24 mouse cellular contexts compared by ENCODE assay signal in genomic region chr11:6834636-6835035, GRCm38 (mm10). TPM values are rescaled to one million over a fixed set of nuclear protein-coding genes. Genes with fewer than 3 reads are reported as not detected.
A peak's percentile ranks its signal among the peaks of the same experiment; 100 is the strongest.
DNase-seq lines count a peak whose midpoint lies in the region; ATAC-seq lines count a peak whose summit lies in the region.
"Had no signal": no experiment of that assay in that cellular context is flagged by ENCODE, and none has a peak within 500 bp of the region (broad histone marks: within the 10 kb centered on the region; RNA-seq: fewer than 3 reads in every experiment).

No protein-coding gene starts in this region.

- no peaks in the 10 kb centered on the region for H3K27me3 ChIP-seq in forebrain, embryonic 16.5 days (replicated peaks; ENCODE audit: control insufficient read depth, insufficient read depth, low read length)
- H3K27me3 ChIP-seq in forebrain, embryonic 14.5 days (replicated peaks; ENCODE audit: control insufficient read depth, insufficient read depth, low read length), result no peaks in the 10 kb centered on the region
- H3K27me3 ChIP-seq in midbrain, embryonic 11.5 days (ENCODE audit: control insufficient read depth, insufficient read depth, low read length), result no peaks in the 10 kb centered on the region
- no peaks in the 10 kb centered on the region for H3K27me3 ChIP-seq in midbrain, embryonic 16.5 days (ENCODE audit: control insufficient read depth, insufficient read depth, low read depth, low read length)
- H3K27me3 ChIP-seq: embryonic facial prominence, embryonic 13.5 days; embryonic facial prominence, embryonic 15.5 days; forebrain, embryonic 13.5 days had no signal

- no peak overlapping the region for H3K4me3 ChIP-seq in forebrain, embryonic 16.5 days (replicated peaks; ENCODE audit: low read length)
- H3K4me3 ChIP-seq in forebrain, embryonic 14.5 days (ENCODE audit: low read depth, low read length), result no peak overlapping the region
- H3K4me3 ChIP-seq in midbrain, embryonic 11.5 days (ENCODE audit: low read depth, low read length), result no peak overlapping the region
- H3K4me3 ChIP-seq in midbrain, embryonic 16.5 days (ENCODE audit: low read depth, low read length), result no peak overlapping the region
- H3K4me3 ChIP-seq: embryonic facial prominence, embryonic 13.5 days; embryonic facial prominence, embryonic 15.5 days; erythroblast, embryonic 14.5 days; forebrain, embryonic 13.5 days had no signal

- H3K27ac ChIP-seq in forebrain, embryonic 16.5 days (ENCODE audit: low read length), result no peak overlapping the region
- no peak overlapping the region for H3K27ac ChIP-seq in forebrain, embryonic 14.5 days (ENCODE audit: low read depth, low read length)
- no peak overlapping the region for H3K27ac ChIP-seq in midbrain, embryonic 11.5 days (ENCODE audit: low read depth, low read length)
- no peak overlapping the region for H3K27ac ChIP-seq in midbrain, embryonic 16.5 days (ENCODE audit: low read length)
- H3K27ac ChIP-seq: embryonic facial prominence, embryonic 13.5 days; embryonic facial prominence, embryonic 15.5 days; forebrain, embryonic 13.5 days had no signal

- no peaks in the 10 kb centered on the region for H3K36me3 ChIP-seq in forebrain, embryonic 16.5 days (ENCODE audit: control insufficient read depth, insufficient read depth)
- H3K36me3 ChIP-seq in forebrain, embryonic 14.5 days (ENCODE audit: control insufficient read depth, insufficient read depth, low read length), result no peaks in the 10 kb centered on the region
- no peaks in the 10 kb centered on the region for H3K36me3 ChIP-seq in midbrain, embryonic 11.5 days (ENCODE audit: control insufficient read depth, insufficient read depth, low read length)
- H3K36me3 ChIP-seq in midbrain, embryonic 16.5 days (ENCODE audit: control insufficient read depth, insufficient read depth, low read length), result no peaks in the 10 kb centered on the region
- H3K36me3 ChIP-seq: embryonic facial prominence, embryonic 13.5 days; embryonic facial prominence, embryonic 15.5 days; G1E had no signal

- ATAC-seq in forebrain, embryonic 16.5 days, result 0 out of 2 replicates have a peak, but pooled peaks have one; percentile 43
- ATAC-seq in forebrain, embryonic 14.5 days, result no peak
- ATAC-seq in frontal cortex, adult (ENCODE audit: low TSS enrichment), result peak; percentile 41; the same call in 1 of the 2 replicates
- ATAC-seq in midbrain, embryonic 11.5 days (ENCODE audit: low FRiP score), result no peak
- ATAC-seq in midbrain, embryonic 16.5 days, result no peak
- ATAC-seq: activated CD4-positive, CD25-positive, alpha-beta regulatory T cell, adult 4 months; CD4-positive, CD25-positive, alpha-beta regulatory T cell, adult 4 months; forebrain, embryonic 13.5 days; Patski had no signal

- no peak overlapping the region for H3K9ac ChIP-seq in forebrain, embryonic 16.5 days (replicated peaks; ENCODE audit: low read depth, low read length)
- H3K9ac ChIP-seq in forebrain, embryonic 14.5 days (ENCODE audit: low read length), result no peak overlapping the region
- no peak overlapping the region for H3K9ac ChIP-seq in midbrain, embryonic 11.5 days (ENCODE audit: low read length)
- H3K9ac ChIP-seq in midbrain, embryonic 16.5 days (ENCODE audit: low read depth, low read length), result no peak overlapping the region
- H3K9ac ChIP-seq: embryonic facial prominence, embryonic 13.5 days; embryonic facial prominence, embryonic 15.5 days; forebrain, embryonic 13.5 days had no signal

- no peak for DNase-seq in forebrain, embryonic 14.5 days (ENCODE audit: low spot score)
- DNase-seq in frontal cortex, postnatal 36 days (ENCODE audit: low spot score in 2 of 2), result no peak
- DNase-seq in midbrain, embryonic 11.5 days (ENCODE audit: low spot score, missing footprints), result peak; percentile 53
- DNase-seq: adrenal gland, adult 8-10 months; adrenal gland, postnatal 14 days; adrenal gland, postnatal 36 days; B cell, adult 2 months; cerebellum, adult 11-12 months; cerebellum, adult 2 months; cerebellum, adult 9-10 months; embryo, embryonic 11 days had no signal

- no peak overlapping the region for H3K4me2 ChIP-seq in forebrain, embryonic 16.5 days (ENCODE audit: low read length)
- H3K4me2 ChIP-seq in forebrain, embryonic 14.5 days (ENCODE audit: low read length), result no peak overlapping the region
- H3K4me2 ChIP-seq in midbrain, embryonic 11.5 days, result no peak overlapping the region
- H3K4me2 ChIP-seq in midbrain, embryonic 16.5 days (ENCODE audit: low read length), result no peak overlapping the region
- H3K4me2 ChIP-seq: embryonic facial prominence, embryonic 13.5 days; embryonic facial prominence, embryonic 15.5 days; forebrain, embryonic 13.5 days had no signal

- H3K4me1 ChIP-seq in forebrain, embryonic 16.5 days (replicated peaks; ENCODE audit: control insufficient read depth, insufficient read depth, low read length), result no peaks in the 10 kb centered on the region
- no peaks in the 10 kb centered on the region for H3K4me1 ChIP-seq in forebrain, embryonic 14.5 days (ENCODE audit: control insufficient read depth, insufficient read depth, low read length)
- H3K4me1 ChIP-seq in midbrain, embryonic 11.5 days (ENCODE audit: control insufficient read depth, insufficient read depth, low read length), result no peaks in the 10 kb centered on the region
- peaks cover 3% of the 10 kb centered on the region for H3K4me1 ChIP-seq in midbrain, embryonic 16.5 days (ENCODE audit: control insufficient read depth, insufficient read depth, low read length)
- H3K4me1 ChIP-seq: embryonic facial prominence, embryonic 13.5 days; embryonic facial prominence, embryonic 15.5 days; forebrain, embryonic 13.5 days had no signal

- H3K9me3 ChIP-seq in forebrain, embryonic 16.5 days (ENCODE audit: control insufficient read depth, low read length), result no peaks in the 10 kb centered on the region
- H3K9me3 ChIP-seq in forebrain, embryonic 14.5 days (replicated peaks; ENCODE audit: control insufficient read depth, low read length), result no peaks in the 10 kb centered on the region
- H3K9me3 ChIP-seq in midbrain, embryonic 11.5 days (ENCODE audit: control insufficient read depth, low read length), result no peaks in the 10 kb centered on the region
- H3K9me3 ChIP-seq in midbrain, embryonic 16.5 days (replicated peaks; ENCODE audit: control insufficient read depth, low read length, poor library complexity, severe bottlenecking), result no peaks in the 10 kb centered on the region
- H3K9me3 ChIP-seq: embryonic facial prominence, embryonic 13.5 days; embryonic facial prominence, embryonic 15.5 days; forebrain, embryonic 13.5 days; G1E had no signal

- WGBS in forebrain, embryonic 16.5 days, result 59% methylated on average over 13 of the region's 13 CpGs
- WGBS in forebrain, embryonic 14.5 days, result 64% methylated on average over 13 of the region's 13 CpGs
- 69% methylated on average over 13 of the region's 13 CpGs for WGBS in midbrain, embryonic 11.5 days
- 74% methylated on average over 13 of the region's 13 CpGs for WGBS in midbrain, embryonic 16.5 days

RNA-seq across cellular contexts. Expression of gene Gm11983, which starts 2.8 kb away (rescaled TPM):
- not detected in 2 replicates for polyA plus RNA-seq in forebrain, embryonic 16.5 days (2015; fragmentation: Nextera tagmentation; extraction: Ambion mirVana)
- not detected in 2 replicates for polyA plus RNA-seq in forebrain, embryonic 14.5 days (2014; fragmentation: Nextera tagmentation; extraction: Ambion mirVana)
- polyA plus RNA-seq in midbrain, embryonic 11.5 days (2014; fragmentation: Nextera tagmentation; extraction: Ambion mirVana), result not detected in 2 replicates
- polyA plus RNA-seq in midbrain, embryonic 16.5 days (2015; fragmentation: Nextera tagmentation; extraction: Ambion mirVana), result not detected in 2 replicates
- polyA plus RNA-seq: activated CD4-positive, CD25-positive, alpha-beta regulatory T cell, adult 4 months; CD4-positive, CD25-positive, alpha-beta regulatory T cell, adult 4 months; cerebellum, adult 2 months; embryonic facial prominence, embryonic 11.5 days; embryonic facial prominence, embryonic 13.5 days; embryonic facial prominence, embryonic 15.5 days; erythroblast, embryonic 14.5 days; forebrain, embryonic 11.5 days; forebrain, embryonic 13.5 days; G1E; Patski had no signal

Comparison
In these comparisons a context has a peak if more than half of its experiments do, and no peak if none do; other contexts are left out.
1. ATAC-seq: peak in forebrain, embryonic 16.5 days (single experiment) and frontal cortex, adult (single experiment); none in forebrain, embryonic 14.5 days (single experiment), midbrain, embryonic 11.5 days (single experiment) and midbrain, embryonic 16.5 days (single experiment).